Mouse (Mus musculus) mammary gland, adult 2 months (tissue): ENCODE measurements around the gene Krtap4-13. TPM values are rescaled to one million over a fixed set of nuclear protein-coding genes. Genes with fewer than 3 reads are reported as not detected.

ENCODE experiments used
- polyA plus RNA-seq: library from polyadenylated mRNA; depleted of rRNA; stranded (reverse); fragments of >200 nt; gene quantifications from 2 replicates; pipeline ENCODE4 v1.2.3, GENCODE M21; 2012; ENCODE audit warnings: low replicate concordance; rRNA removed

Krtap4-13 gene
- not detected in 2 replicates for polyA plus RNA-seq

DNA sequence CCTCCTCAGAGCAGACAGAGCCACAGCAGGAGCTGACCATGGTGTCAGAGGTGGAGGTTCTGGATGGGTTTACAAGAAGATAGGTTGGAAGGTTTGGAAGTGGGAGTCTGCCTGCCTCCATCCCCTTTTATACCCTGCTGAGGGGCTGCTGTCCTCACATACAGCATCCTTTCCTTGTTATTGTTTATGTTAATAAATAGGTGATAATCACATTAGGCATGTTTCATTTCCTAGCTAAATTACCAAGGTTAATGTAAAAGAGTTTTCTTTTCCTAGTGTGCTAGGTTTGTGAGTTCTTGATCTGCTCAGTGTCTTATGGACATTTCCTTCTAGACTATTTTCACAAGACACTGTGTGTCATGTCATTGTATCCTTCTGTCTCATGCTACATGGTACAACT lies at the start of gene Krtap4-13:
Gene Krtap4-13 (minus strand): TSS at position 101 of the 400 bp plus-strand sequence.

DNA sequence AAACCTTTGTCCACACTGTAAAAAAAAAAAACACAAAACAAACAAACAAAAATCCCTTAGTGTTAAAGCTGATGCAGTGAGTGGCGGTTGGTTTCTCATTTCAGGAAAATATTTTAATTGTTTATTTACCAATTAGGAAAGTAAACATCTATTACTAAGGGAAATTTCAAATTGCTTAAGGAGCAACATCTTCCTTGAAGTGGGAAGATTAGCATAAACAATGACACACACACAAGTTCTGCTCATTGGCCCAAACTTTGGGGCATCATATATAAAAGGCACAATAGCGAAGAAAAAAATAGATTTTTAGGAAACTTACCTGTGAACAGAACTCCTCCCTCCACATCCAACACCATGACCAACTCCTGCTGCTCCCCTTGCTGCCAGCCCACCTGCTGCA lies 47.9 kb upstream of the Krtap4-13 start, which contains the start of gene Gm11568:
Gene Gm11568 (plus strand): TSS at position 301 of the 400 bp plus-strand sequence.

DNA sequence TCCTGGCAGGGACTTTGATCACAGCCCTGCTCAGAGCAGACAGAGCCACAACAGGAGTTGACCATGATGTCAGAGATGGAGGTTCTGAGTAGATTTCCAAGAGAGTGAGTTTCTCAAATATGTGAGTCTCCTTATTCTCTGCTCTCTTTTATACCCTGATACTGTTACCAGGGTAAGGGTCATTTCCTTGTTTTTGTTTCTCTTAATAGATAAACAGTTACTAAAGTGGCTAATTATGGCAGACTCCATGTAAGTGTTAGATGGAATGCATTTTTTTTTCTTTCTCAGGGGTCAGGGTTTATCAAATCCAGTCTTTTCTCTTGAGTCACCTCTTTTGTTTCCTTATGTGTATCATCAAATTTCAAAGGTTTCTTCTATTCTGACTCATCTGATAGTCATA lies 41.8 kb upstream of the Krtap4-13 start, which contains the start of gene Krtap4-16:
Gene Krtap4-16 (minus strand): TSS at position 101 of the 400 bp plus-strand sequence.

DNA sequence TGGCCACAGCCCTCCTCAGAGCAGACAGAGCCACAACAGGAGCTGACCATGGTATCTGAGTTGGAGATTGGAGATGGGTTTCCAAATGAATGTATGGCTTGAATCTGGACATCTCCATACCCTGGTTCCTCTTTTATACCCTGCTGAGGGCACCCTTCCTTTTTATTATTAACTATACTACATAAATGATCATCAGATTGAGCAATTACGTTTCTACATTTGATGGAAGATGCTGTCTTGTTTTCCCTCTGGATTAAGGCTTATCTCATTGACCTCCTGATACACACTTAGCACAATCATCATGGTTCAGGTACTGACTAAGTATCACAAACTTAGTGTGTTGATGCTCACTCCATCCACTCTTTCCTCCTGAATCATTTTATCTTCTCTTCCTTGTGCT lies 28.3 kb upstream of the Krtap4-13 start, which contains the start of gene 2300003K06Rik:
Gene 2300003K06Rik (minus strand): TSS at position 101 of the 400 bp plus-strand sequence.

DNA sequence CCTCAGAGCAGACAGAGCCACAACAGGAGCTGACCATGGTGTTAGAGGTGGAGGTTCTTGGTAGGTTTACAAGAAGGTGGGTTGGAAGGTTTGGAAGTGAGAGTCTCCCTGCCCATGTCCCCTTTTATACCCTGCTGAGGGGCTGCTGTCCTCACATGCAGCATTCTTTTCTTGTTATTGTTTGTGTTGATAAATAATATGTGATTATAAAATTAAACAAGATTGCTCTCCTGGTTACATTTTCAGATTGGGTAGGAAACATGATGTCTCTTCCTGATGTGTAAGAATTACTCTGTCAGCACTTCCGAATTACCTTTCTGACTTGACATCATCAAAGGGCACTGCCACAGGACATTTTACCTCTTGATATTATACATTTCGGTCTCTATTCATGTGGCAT lies 5.9 kb upstream of the Krtap4-13 start, which contains the start of gene Gm11564:
Gene Gm11564 (minus strand): TSS at position 101 of the 400 bp plus-strand sequence.

DNA sequence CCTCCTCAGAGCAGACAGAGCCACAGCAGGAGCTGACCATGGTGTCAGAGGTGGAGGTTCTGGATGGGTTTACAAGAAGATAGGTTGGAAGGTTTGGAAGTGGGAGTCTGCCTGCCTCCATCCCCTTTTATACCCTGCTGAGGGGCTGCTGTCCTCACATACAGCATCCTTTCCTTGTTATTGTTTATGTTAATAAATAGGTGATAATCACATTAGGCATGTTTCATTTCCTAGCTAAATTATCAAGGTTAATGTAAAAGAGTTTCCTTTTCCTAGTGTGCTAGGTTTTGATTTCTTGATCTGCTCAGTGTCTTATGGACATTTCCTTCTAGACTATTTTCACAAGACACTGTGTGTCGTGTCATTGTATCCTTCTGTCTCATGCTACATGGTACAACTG lies 5.3 kb downstream of the Krtap4-13 start, which contains the start of gene Gm11554:
Gene Gm11554 (minus strand): TSS at position 101 of the 400 bp plus-strand sequence.

DNA sequence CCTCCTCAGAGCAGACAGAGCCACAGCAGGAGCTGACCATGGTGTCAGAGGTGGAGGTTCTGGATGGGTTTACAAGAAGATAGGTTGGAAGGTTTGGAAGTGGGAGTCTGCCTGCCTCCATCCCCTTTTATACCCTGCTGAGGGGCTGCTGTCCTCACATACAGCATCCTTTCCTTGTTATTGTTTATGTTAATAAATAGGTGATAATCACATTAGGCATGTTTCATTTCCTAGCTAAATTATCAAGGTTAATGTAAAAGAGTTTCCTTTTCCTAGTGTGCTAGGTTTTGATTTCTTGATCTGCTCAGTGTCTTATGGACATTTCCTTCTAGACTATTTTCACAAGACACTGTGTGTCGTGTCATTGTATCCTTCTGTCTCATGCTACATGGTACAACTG lies 10.9 kb downstream of the Krtap4-13 start, which contains the start of gene Gm11569:
Gene Gm11569 (minus strand): TSS at position 101 of the 400 bp plus-strand sequence.

DNA sequence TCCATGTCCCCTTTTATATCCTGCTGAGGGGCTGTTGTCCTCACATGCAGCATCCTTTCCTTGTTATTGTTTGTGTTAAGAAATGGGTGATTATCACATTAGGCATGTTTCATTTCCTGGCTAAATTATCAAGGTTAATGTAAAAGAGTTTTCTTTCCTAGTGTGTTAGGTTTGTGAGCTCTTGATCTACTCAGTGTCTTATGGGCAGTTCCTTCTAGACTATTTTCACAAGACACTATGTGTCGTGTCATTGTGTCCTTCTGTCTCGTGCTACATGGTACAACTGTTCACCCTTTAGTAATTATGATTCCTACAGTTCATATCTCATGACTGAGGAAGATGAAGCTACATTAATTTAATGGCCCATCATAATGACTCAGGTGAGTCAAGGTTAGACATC lies 16.3 kb downstream of the Krtap4-13 start, which contains the start of gene Gm11596:
Gene Gm11596 (minus strand): TSS at position 101 of the 400 bp plus-strand sequence.

DNA sequence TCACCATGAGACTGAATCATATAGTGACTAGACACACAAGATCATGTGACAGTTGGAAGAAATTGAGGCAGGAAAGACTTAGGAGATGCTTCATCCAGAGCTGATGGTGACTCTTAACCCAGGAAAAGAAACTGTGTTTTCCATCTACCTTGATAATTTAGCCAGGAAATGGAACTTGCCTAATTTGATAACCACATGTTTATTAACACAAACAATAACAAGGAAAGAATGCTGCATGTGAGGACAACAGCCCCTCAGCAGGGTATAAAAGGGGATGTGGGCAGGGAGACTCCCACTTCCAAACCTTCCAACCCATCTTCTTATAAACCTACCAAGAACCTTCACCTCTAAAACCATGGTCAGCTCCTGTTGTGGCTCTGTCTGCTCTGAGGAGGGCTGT lies 24.8 kb downstream of the Krtap4-13 start, which contains the start of gene Krtap4-9:
Gene Krtap4-9 (plus strand): TSS at position 301 of the 400 bp plus-strand sequence.

DNA sequence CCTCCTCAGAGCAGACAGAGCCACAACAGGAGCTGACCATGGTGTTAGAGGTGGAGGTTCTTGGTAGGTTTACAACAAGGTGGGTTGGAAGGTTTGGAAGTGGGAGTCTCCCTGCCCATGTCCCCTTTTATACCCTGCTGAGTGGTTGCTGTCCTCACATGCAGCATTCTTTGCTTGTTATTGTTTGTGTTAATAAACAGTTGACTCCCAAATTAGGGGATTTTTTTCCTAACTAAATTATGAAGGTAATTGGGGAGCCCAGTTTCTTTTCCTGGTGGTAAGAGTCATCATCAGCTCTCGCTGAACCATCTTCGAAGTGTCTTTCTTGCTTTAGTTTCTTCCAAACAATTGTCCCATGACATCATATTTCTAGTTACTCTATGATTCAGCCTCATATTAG lies 29.1 kb downstream of the Krtap4-13 start, which contains the start of gene Krtap4-8:
Gene Krtap4-8 (minus strand): TSS at position 101 of the 400 bp plus-strand sequence.

DNA sequence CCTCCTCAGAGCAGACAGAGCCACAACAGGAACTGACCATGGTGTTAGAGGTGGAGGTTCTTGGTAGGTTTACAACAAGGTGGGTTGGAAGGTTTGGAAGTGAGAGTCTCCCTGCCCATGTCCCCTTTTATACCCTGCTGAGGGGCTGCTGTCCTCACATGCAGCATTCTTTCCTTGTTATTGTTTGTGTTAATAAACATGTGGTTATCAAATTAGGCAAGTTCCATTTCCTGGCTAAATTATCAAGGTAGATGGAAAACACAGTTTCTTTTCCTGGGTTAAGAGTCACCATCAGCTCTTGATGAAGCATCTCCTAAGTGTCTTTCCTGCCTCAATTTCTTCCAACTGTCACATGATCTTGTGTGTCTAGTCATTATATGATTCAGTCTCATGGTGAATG lies 36.9 kb downstream of the Krtap4-13 start, which contains the start of gene Gm11595:
Gene Gm11595 (minus strand): TSS at position 101 of the 400 bp plus-strand sequence.

Other genes starting within 250 kb of the Krtap4-13 start
- not detected in 2 replicates for gene Krtap3-1, start 243.3 kb downstream of the Krtap4-13 start, polyA plus RNA-seq
- gene Krtap1-5, start 228.9 kb downstream of the Krtap4-13 start, polyA plus RNA-seq, result not detected in 2 replicates
- gene Krtap1-4, start 226.2 kb downstream of the Krtap4-13 start, polyA plus RNA-seq, result not detected in 2 replicates
- not detected in 2 replicates for gene Krtap1-3, start 218.6 kb downstream of the Krtap4-13 start, polyA plus RNA-seq
- not detected in 2 replicates for gene Krtap9-3, start 211.8 kb downstream of the Krtap4-13 start, polyA plus RNA-seq
- gene Gm11938, start 206.6 kb downstream of the Krtap4-13 start, polyA plus RNA-seq, result not detected in 2 replicates
- gene Gm11937, start 199.7 kb downstream of the Krtap4-13 start, polyA plus RNA-seq, result not detected in 2 replicates
- not detected in 2 replicates for gene Krtap2-4, start 195.0 kb downstream of the Krtap4-13 start, polyA plus RNA-seq
- not detected in 2 replicates for gene Gm11562, start 189.5 kb downstream of the Krtap4-13 start, polyA plus RNA-seq
- not detected in 2 replicates for gene Krtap4-1, start 181.7 kb downstream of the Krtap4-13 start, polyA plus RNA-seq
- gene Krtap4-2, start 174.8 kb downstream of the Krtap4-13 start, polyA plus RNA-seq, result not detected in 2 replicates
- gene Krtap4-7, start 165.8 kb downstream of the Krtap4-13 start, polyA plus RNA-seq, result not detected in 2 replicates
- gene Gm11555, start 159.7 kb downstream of the Krtap4-13 start, polyA plus RNA-seq, result not detected in 2 replicates
- gene Gm11563, start 150.9 kb downstream of the Krtap4-13 start, polyA plus RNA-seq, result not detected in 2 replicates
- gene Krtap4-6, start 143.9 kb downstream of the Krtap4-13 start, polyA plus RNA-seq, result not detected in 2 replicates
- not detected in 2 replicates for gene Gm14190, start 119.2 kb downstream of the Krtap4-13 start, polyA plus RNA-seq
- gene Gm14180, start 75.6 kb downstream of the Krtap4-13 start, polyA plus RNA-seq, result not detected in 2 replicates
- not detected in 2 replicates for gene Gm11595, start 37.0 kb downstream of the Krtap4-13 start, polyA plus RNA-seq
- not detected in 2 replicates for gene Krtap4-8, start 29.2 kb downstream of the Krtap4-13 start, polyA plus RNA-seq
- not detected in 2 replicates for gene Krtap4-9, start 24.7 kb downstream of the Krtap4-13 start, polyA plus RNA-seq
- not detected in 2 replicates for gene Gm11596, start 16.4 kb downstream of the Krtap4-13 start, polyA plus RNA-seq
- not detected in 2 replicates for gene Gm11569, start 11.0 kb downstream of the Krtap4-13 start, polyA plus RNA-seq
- gene Gm11554, start 5.4 kb downstream of the Krtap4-13 start, polyA plus RNA-seq, result not detected in 2 replicates
- gene Gm11564, start 5.8 kb upstream of the Krtap4-13 start, polyA plus RNA-seq, result not detected in 2 replicates
- gene 2300003K06Rik, start 28.2 kb upstream of the Krtap4-13 start, polyA plus RNA-seq, result not detected in 2 replicates
- not detected in 2 replicates for gene Krtap4-16, start 41.7 kb upstream of the Krtap4-13 start, polyA plus RNA-seq
- not detected in 2 replicates for gene Gm11568, start 48.0 kb upstream of the Krtap4-13 start, polyA plus RNA-seq
- not detected in 2 replicates for gene Gm11559, start 54.6 kb upstream of the Krtap4-13 start, polyA plus RNA-seq
- gene Krtap9-1, start 63.5 kb upstream of the Krtap4-13 start, polyA plus RNA-seq, result not detected in 2 replicates
- gene Gm11567, start 69.3 kb upstream of the Krtap4-13 start, polyA plus RNA-seq, result not detected in 2 replicates
- gene Krtap31-1, start 98.0 kb upstream of the Krtap4-13 start, polyA plus RNA-seq, result not detected in 2 replicates
- not detected in 2 replicates for gene Gm11565, start 104.9 kb upstream of the Krtap4-13 start, polyA plus RNA-seq
- not detected in 2 replicates for gene Krtap31-2, start 126.4 kb upstream of the Krtap4-13 start, polyA plus RNA-seq
- gene Krtap9-5, start 138.6 kb upstream of the Krtap4-13 start, polyA plus RNA-seq, result not detected in 2 replicates
- not detected in 2 replicates for gene Krtap29-1, start 169.2 kb upstream of the Krtap4-13 start, polyA plus RNA-seq
- gene Krtap16-1, start 176.7 kb upstream of the Krtap4-13 start, polyA plus RNA-seq, result not detected in 2 replicates
- not detected in 2 replicates for gene Krtap17-1, start 184.1 kb upstream of the Krtap4-13 start, polyA plus RNA-seq
- gene Krt33a, start 206.3 kb upstream of the Krtap4-13 start, polyA plus RNA-seq, result not detected in 2 replicates
- gene Krt33b, start 220.0 kb upstream of the Krtap4-13 start, polyA plus RNA-seq, result not detected in 2 replicates
- gene Krt34, start 231.7 kb upstream of the Krtap4-13 start, polyA plus RNA-seq, result not detected in 2 replicates
- gene Krt31, start 240.7 kb upstream of the Krtap4-13 start, polyA plus RNA-seq, result 0.08 and 0.16 TPM in 2 replicates